Mouse (Mus musculus) heart, embryonic 14.5 days (tissue): ENCODE results near the gene Dpf1. TPM values are rescaled to one million over a fixed set of nuclear protein-coding genes. Genes with fewer than 3 reads are reported as not detected.

Experiments
- ATAC-seq: fragments of 200-750 bp; cut with Nextera tagmentation; 2 replicates; pipeline ENCODE4 v1.8.0; 2017; ENCODE audit warnings: low read depth, moderate TSS enrichment; ENCODE audit not compliant: insufficient number of reproducible peaks, insufficient read depth, low FRiP score
- H3K27ac ChIP-seq, 2 experiments: fragments of 200-500 bp in 1 of 2; fragments of 300-500 bp in 1 of 2; sonication (generic) in 1 of 2; replicated peaks in 1 of 2; 2 replicates each; pipeline ENCODE4 v1.5.1; 2012 to 2014; ENCODE audit warnings: low read depth in 2 of 2, low read length in 2 of 2, control low read depth in 1 of 2, mild to moderate bottlenecking in 1 of 2, mixed read lengths in 1 of 2; ENCODE audit not compliant: control insufficient read depth in 1 of 2, insufficient read depth in 1 of 2
- H3K27me3 ChIP-seq: fragments of 300-500 bp; sonication (generic); 2 replicates; pipeline ENCODE4 v1.6.1; 2014; ENCODE audit warnings: mild to moderate bottlenecking, low read length, control low read depth; ENCODE audit not compliant: control insufficient read depth, insufficient read depth
- H3K36me3 ChIP-seq: fragments of 300-500 bp; sonication (generic); 2 replicates; pipeline ENCODE4 v1.6.1; 2014; ENCODE audit warnings: mild to moderate bottlenecking, control low read depth, low read length, mixed read lengths; ENCODE audit not compliant: control insufficient read depth, insufficient read depth
- H3K4me1 ChIP-seq, 2 experiments: fragments of 200-500 bp in 1 of 2; fragments of 300-500 bp in 1 of 2; sonication (generic) in 1 of 2; 2 replicates each; pipeline ENCODE4 v1.6.1; 2012 to 2014; ENCODE audit warnings: low read length in 2 of 2, control low read depth in 1 of 2, mixed read lengths in 1 of 2; ENCODE audit not compliant: control insufficient read depth in 2 of 2, insufficient read depth in 2 of 2
- H3K4me2 ChIP-seq: fragments of 300-500 bp; sonication (generic); 2 replicates; pipeline ENCODE4 v1.6.1; 2014; ENCODE audit warnings: mild to moderate bottlenecking, low read length
- H3K4me3 ChIP-seq, 2 experiments: fragments of 200-500 bp in 1 of 2; fragments of 300-500 bp in 1 of 2; sonication (generic) in 1 of 2; 2 replicates each; pipeline ENCODE4 v1.5.1; 2012 to 2014; ENCODE audit warnings: low read length in 2 of 2, mild to moderate bottlenecking in 2 of 2, control low read depth in 1 of 2, low read depth in 1 of 2, moderate library complexity in 1 of 2; ENCODE audit not compliant: control insufficient read depth in 1 of 2, insufficient read depth in 1 of 2
- H3K9ac ChIP-seq: fragments of 300-500 bp; sonication (generic); 2 replicates; pipeline ENCODE4 v1.6.1; 2014; ENCODE audit warnings: mild to moderate bottlenecking, low read length
- H3K9me3 ChIP-seq: fragments of 300-500 bp; sonication (generic); 2 replicates; pipeline ENCODE4 v1.6.1; 2016; ENCODE audit warnings: low read length, control low read depth; ENCODE audit not compliant: control insufficient read depth
- WGBS: fragments of 180-500 bp; shearing (Covaris S2); extraction: QIAGEN DNeasy Blood & Tissue Kit; methylation state at CpG from one replicate; pipeline ENCODE4 v1.1.7; 2014; 5-methylcytosine and 5-hydroxymethylcytosine counted together
- polyA plus RNA-seq: library from polyadenylated mRNA; unstranded; fragments of >200 nt; fragmentation: Nextera tagmentation; extraction: Ambion mirVana; gene quantifications from 2 replicates; pipeline ENCODE4 v1.2.1, GENCODE M21; 2014

Dpf1 gene
- polyA plus RNA-seq, 1 experiment from 2014 or later = 1.5 TPM

DNA sequence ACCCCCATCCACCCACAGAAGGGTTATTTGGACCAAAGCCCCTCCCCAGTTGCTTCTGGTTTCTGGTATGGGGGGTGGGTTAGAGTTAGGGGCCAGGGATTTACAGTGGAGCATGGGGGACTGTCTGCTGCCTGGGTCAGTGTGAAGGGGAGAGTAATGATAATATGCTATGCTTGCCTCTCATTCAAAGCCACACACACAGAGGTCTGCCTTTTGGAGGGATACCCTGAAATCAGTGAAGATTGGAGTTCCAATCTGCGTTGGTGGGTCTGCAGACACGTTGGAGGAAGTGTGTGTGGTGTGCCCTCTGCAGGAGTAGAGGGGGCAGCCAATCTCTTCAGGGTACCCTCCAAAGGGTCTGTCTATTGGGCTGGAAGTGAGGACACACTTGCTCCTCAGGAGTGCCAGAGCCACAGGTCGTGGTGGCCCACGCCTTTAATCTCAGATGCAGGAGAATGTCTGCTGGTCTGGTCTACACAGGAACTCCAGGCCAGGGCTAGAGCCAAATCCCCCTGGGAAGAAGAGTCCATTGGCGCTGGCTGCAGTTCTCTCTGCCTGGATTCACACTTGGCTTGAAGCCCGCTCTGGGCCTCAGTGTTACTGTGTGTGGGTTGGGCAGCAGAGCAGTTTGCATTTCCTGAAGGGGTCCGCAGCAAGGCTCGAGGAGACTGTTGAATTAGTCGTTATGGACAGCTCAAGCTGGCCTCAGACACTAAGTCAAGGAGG lies 1.7 kb downstream of the Dpf1 start:
- H3K9ac ChIP-seq = no peak overlapping the region; the same call in 1 of the 2 replicates
- WGBS = 26% methylated on average over 9 of the region's 9 CpGs
- H3K4me3 ChIP-seq = peak overlapping the region in 1 of 2 experiments; percentile 48; a peak in 3 of 4 replicates
- peaks cover 5% of the 10 kb centered on the region for H3K9me3 ChIP-seq
- H3K27ac ChIP-seq = no peak overlapping the region
- no peaks in the 10 kb centered on the region for H3K36me3 ChIP-seq
- peaks cover 12 to 30% of the 10 kb centered on the region in 2 experiments; a peak in 3 of 4 replicates for H3K4me1 ChIP-seq
- peak overlapping the region; percentile 83 for H3K4me2 ChIP-seq
- H3K27me3 ChIP-seq = peaks cover 81% of the 10 kb centered on the region
- ATAC-seq = no peak

DNA sequence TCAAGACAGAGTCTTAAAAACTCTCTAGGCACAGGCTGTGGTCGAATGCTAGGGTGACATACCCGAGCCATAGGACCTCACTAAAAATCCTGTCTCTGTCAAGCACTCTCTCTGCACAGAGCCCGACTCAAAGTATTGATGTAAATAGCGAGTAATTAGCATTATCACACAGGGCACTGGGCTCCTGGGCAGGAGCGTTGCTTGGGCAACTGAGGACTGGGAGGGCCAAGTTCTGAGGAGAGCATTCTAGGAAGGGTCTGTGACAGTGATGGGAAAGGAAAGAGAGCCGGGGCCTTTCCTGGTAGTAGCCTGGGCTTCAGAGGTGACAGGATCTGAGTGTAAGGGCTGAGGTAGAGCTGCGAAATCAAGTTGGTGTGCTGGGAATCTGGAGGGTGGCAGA lies 2.4 kb downstream of the Dpf1 start:
- Histone ChIP-seq H3K27ac (no peak overlapping the region), H3K9ac (no peak overlapping the region), H3K27me3 (peaks cover 81% of the 10 kb centered on the region), H3K4me2 (no peak overlapping the region), H3K36me3 (no peaks in the 10 kb centered on the region), H3K4me3 (no peak overlapping the region), H3K9me3 (peaks cover 5% of the 10 kb centered on the region), H3K4me1 (peaks cover 11 to 30% of the 10 kb centered on the region in 2 experiments; a peak in 3 of 4 replicates)
- no peak for ATAC-seq
- whole genome bisulfite sequencing = 57% methylated on average over 7 of the region's 7 CpGs

GRCm38 (mm10) chr7:29306619-29307018 lies 2.9 kb downstream of the Dpf1 start:
- WGBS = 29% methylated on average over 7 of the region's 7 CpGs

DNA sequence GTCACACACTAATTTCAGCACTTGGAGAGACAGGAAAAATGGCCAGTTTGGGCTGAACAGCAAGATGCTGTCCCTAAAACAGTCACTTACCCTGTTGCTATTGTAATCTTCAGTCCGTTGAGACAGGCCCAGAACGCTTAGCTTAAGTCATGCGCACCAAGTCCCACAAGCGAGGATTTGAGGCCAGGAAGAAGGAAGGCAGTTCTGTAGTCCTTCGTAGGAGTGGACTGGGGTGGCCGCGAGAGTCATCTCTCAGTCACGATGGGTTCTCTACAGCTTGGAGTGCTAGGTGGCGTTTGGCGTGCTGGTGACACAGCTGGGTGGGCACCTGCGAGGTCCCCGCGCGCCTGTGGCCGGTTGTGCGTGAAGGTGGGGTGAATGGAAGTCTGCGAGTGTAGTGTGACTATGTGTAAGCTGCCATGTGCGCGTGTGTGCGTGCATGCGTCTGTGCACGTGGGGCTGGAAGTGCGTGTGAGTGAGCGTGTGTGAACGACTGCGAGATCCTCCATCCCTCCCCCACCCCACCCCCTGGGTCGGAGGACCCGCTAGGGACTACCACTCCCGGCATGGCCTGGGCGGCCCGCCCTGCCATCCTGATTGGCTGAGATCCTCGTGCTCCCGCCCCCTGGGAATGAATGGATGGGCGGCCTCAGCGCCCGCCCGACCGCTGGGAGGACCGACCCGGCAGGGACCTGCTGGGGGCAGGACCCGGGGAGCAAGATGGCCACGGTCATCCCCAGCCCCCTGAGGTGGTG lies 3.8 kb downstream of the Dpf1 start:
- no peaks in the 10 kb centered on the region for H3K36me3 ChIP-seq
- 2% methylated on average over 41 of the region's 42 CpGs for WGBS
- no peak overlapping the region for H3K27ac ChIP-seq
- peak overlapping the region; percentile 51 to 63 for H3K4me3 ChIP-seq
- ATAC-seq = peak; percentile 82
- H3K4me2 ChIP-seq = peak overlapping the region; percentile 98
- peak overlapping the region; percentile 60 for H3K9ac ChIP-seq
- H3K4me1 ChIP-seq = peaks cover 10 to 30% of the 10 kb centered on the region in 2 experiments; a peak in 3 of 4 replicates
- H3K27me3 ChIP-seq = peaks cover 76% of the 10 kb centered on the region
- peaks cover 5% of the 10 kb centered on the region for H3K9me3 ChIP-seq

More at GRCm38 (mm10) chr7:29306619-29307018, 2.9 kb downstream of the Dpf1 start:
- H3K9me3 ChIP-seq = peaks cover 5% of the 10 kb centered on the region
- no peak for ATAC-seq
- H3K4me1 ChIP-seq = peaks cover 10 to 30% of the 10 kb centered on the region in 2 experiments; a peak in 3 of 4 replicates
- no peak overlapping the region for H3K9ac ChIP-seq
- no peak overlapping the region for H3K4me3 ChIP-seq
- H3K27me3 ChIP-seq = peaks cover 84% of the 10 kb centered on the region
- H3K36me3 ChIP-seq = no peaks in the 10 kb centered on the region
- no peak overlapping the region for H3K4me2 ChIP-seq
- no peak overlapping the region for H3K27ac ChIP-seq

GRCm38 (mm10) chr7:29309221-29309721 lies 5.5 kb downstream of the Dpf1 start:
- ATAC-seq = no peak
- Histone ChIP-seq H3K27ac (no peak overlapping the region), H3K27me3 (peaks cover 58% of the 10 kb centered on the region)

GRCm38 (mm10) chr7:29309749-29310148 lies 6.0 kb downstream of the Dpf1 start:
- ATAC-seq = no peak
- peak overlapping the region; percentile 85 for H3K4me2 ChIP-seq
- WGBS = 8% methylated on average over 5 of the region's 5 CpGs
- no peaks in the 10 kb centered on the region for H3K36me3 ChIP-seq
- H3K27me3 ChIP-seq = peaks cover 53% of the 10 kb centered on the region
- H3K4me3 ChIP-seq = peak overlapping the region; percentile 38 to 45
- H3K4me1 ChIP-seq = peaks cover 6 to 22% of the 10 kb centered on the region in 2 experiments; a peak in 3 of 4 replicates
- H3K9me3 ChIP-seq = no peaks in the 10 kb centered on the region
- peak overlapping the region; percentile 66 for H3K9ac ChIP-seq
- no peak overlapping the region for H3K27ac ChIP-seq

More at GRCm38 (mm10) chr7:29309221-29309721, 5.5 kb downstream of the Dpf1 start:
- H3K4me3 ChIP-seq = peak overlapping the region; percentile 38 to 45
- 0% methylated on average over 35 of the region's 36 CpGs for WGBS
- no peaks in the 10 kb centered on the region for H3K9me3 ChIP-seq
- H3K4me2 ChIP-seq = peak overlapping the region; percentile 85
- H3K36me3 ChIP-seq = no peaks in the 10 kb centered on the region
- peaks cover 6 to 26% of the 10 kb centered on the region in 2 experiments; a peak in 3 of 4 replicates for H3K4me1 ChIP-seq
- peak overlapping the region; percentile 66 for H3K9ac ChIP-seq

DNA sequence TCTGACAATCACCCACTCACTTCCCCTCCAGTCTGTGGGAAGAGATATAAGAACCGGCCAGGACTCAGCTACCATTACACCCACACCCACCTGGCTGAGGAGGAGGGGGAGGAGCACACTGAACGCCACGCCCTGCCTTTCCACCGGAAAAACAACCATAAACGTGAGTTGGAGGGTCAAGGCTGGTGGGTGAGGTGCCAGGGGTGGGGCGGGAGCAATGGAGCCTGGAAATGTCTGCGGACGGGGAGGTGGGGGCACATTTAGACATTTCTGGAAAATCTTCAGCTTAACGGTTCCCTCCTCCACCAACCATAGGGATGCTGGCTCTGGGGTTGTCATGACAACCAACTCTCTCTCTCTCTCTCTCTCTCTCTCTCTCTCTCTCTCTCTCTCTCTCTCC lies 9.3 kb downstream of the Dpf1 start:
- Histone ChIP-seq H3K9ac (no peak overlapping the region), H3K4me3 (no peak overlapping the region), H3K27me3 (peaks cover 39% of the 10 kb centered on the region), H3K9me3 (no peaks in the 10 kb centered on the region), H3K4me2 (no peak overlapping the region), H3K4me1 (peaks cover 12 to 24% of the 10 kb centered on the region in 2 experiments; a peak in 3 of 4 replicates), H3K27ac (no peak overlapping the region), H3K36me3 (no peaks in the 10 kb centered on the region)
- WGBS = 47% methylated on average over 9 of the region's 9 CpGs
- ATAC-seq = no peak
